Mouse (Mus musculus) c-Kit-positive CD71-positive TER-119-negative erythroid progenitor cells, embryonic 14.5 days (primary cell): ENCODE data around the gene Tm9sf3.

Experiments
- DNase-seq: peaks from one replicate; pipeline ENCODE4 v3.0.0-alpha.2; 2013; ENCODE audit warnings: low read depth

The Tm9sf3 gene

GRCm38 (mm10) chr19:41165914-41166235 lies 97.9 kb downstream of the Tm9sf3 start:
- no peak for DNase-seq

GRCm38 (mm10) chr19:41165144-41165913 lies 98.5 kb downstream of the Tm9sf3 start:
- no peak for DNase-seq

GRCm38 (mm10) chr19:41164447-41165095 lies 99.2 kb downstream of the Tm9sf3 start:
- DNase-seq: no peak
